Mouse (Mus musculus) hindbrain, embryonic 15.5 days (tissue): Measurements from ENCODE around the gene Anxa4. TPM values are rescaled to one million over a fixed set of nuclear protein-coding genes. Genes with fewer than 3 reads are reported as not detected.

Experiments used
- ATAC-seq: fragments of 200-750 bp; cut with Nextera tagmentation; 2 replicates; pipeline ENCODE4 v1.8.0; 2017; ENCODE audit warnings: low read depth, moderate number of reproducible peaks, moderate TSS enrichment; ENCODE audit not compliant: low FRiP score
- H3K27ac ChIP-seq: fragments of 300-500 bp; sonication (generic); replicated peaks from 2 replicates; pipeline ENCODE4 v1.5.1; 2015; ENCODE audit warnings: mild to moderate bottlenecking, inconsistent platforms
- H3K27me3 ChIP-seq: fragments of 300-500 bp; sonication (generic); 2 replicates; pipeline ENCODE4 v1.6.1; 2015; ENCODE audit warnings: control low read depth, inconsistent platforms
- H3K36me3 ChIP-seq: fragments of 300-500 bp; sonication (generic); 2 replicates; pipeline ENCODE4 v1.6.1; 2015; ENCODE audit warnings: control low read depth, inconsistent platforms
- H3K4me1 ChIP-seq: fragments of 300-500 bp; sonication (generic); replicated peaks from 2 replicates; pipeline ENCODE4 v1.6.1; 2015; ENCODE audit warnings: control low read depth, inconsistent platforms
- H3K4me2 ChIP-seq: fragments of 300-500 bp; sonication (generic); 2 replicates; pipeline ENCODE4 v1.6.1; 2015; ENCODE audit warnings: moderate library complexity, mild to moderate bottlenecking, inconsistent platforms
- H3K4me3 ChIP-seq: fragments of 300-500 bp; sonication (generic); 2 replicates; pipeline ENCODE4 v1.5.1; 2015; ENCODE audit warnings: mild to moderate bottlenecking, inconsistent platforms
- H3K9ac ChIP-seq: fragments of 300-500 bp; sonication (generic); 2 replicates; pipeline ENCODE4 v1.6.1; 2015; ENCODE audit warnings: inconsistent platforms
- H3K9me3 ChIP-seq: fragments of 300-500 bp; sonication (generic); 2 replicates; pipeline ENCODE4 v1.6.1; 2016; ENCODE audit warnings: control low read depth, inconsistent platforms
- WGBS: fragments of 180-500 bp; shearing (Covaris S2); methylation state at CpG from one replicate; pipeline ENCODE4 v1.1.7; 2015; 5-methylcytosine and 5-hydroxymethylcytosine counted together
- polyA plus RNA-seq: library from polyadenylated mRNA; unstranded; fragments of >200 nt; fragmentation: Nextera tagmentation; extraction: Ambion mirVana; gene quantifications from 2 replicates; pipeline ENCODE4 v1.2.1, GENCODE M21; 2015

Anxa4 gene
- polyA plus RNA-seq, 1 experiment from 2014 or later, result 4.6 TPM

DNA sequence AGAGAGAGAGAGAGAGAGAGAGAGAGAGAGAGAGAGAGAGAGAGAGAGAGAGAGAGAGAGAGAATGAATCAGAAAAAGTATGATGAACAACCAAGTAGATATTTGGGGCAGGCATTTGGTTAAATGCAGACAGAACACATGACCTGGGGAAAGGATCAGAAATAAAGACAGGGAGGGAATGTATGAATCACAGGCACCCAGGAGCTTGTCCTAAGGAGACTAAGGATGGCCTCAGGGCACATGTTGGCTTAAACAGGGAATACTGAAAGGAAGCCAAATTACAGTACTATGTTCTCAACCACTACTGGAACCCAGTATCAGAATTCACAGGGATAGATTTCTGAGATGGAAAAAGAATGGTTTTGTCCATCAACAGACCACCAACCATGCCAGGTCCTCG is 106.4 kb downstream of the Anxa4 start:
- no peak for ATAC-seq
- no peak overlapping the region for H3K4me2 ChIP-seq
- no peaks in the 10 kb centered on the region for H3K9me3 ChIP-seq
- H3K4me3 ChIP-seq, result no peak overlapping the region
- H3K9ac ChIP-seq, result no peak overlapping the region
- H3K27ac ChIP-seq, result no peak overlapping the region
- peaks cover 13% of the 10 kb centered on the region for H3K4me1 ChIP-seq
- H3K36me3 ChIP-seq, result peaks cover 32% of the 10 kb centered on the region
- 71% methylated on average over 1 of the region's 1 CpGs for WGBS
- no peaks in the 10 kb centered on the region for H3K27me3 ChIP-seq

Other genes starting within 250 kb of the Anxa4 start
- 0.76 and 1.00 TPM in 2 replicates for gene Asprv1, start 165.4 kb downstream of the Anxa4 start, polyA plus RNA-seq
- 18.5 and 18.7 TPM in 2 replicates for gene Mxd1, start 124.4 kb downstream of the Anxa4 start, polyA plus RNA-seq
- 84.6 and 94.0 TPM in 2 replicates for gene Snrnp27, start 109.1 kb downstream of the Anxa4 start, polyA plus RNA-seq
- 36.1 and 36.4 TPM in 2 replicates for gene Gmcl1, start 60.2 kb downstream of the Anxa4 start, polyA plus RNA-seq
- gene Aak1, start 55.9 kb upstream of the Anxa4 start, polyA plus RNA-seq, result 43.7 and 45.1 TPM in 2 replicates
- gene Nfu1, start 215.7 kb upstream of the Anxa4 start, polyA plus RNA-seq, result 138 and 141 TPM in 2 replicates
- 20.2 and 20.5 TPM in 2 replicates for gene Gfpt1, start 249.3 kb upstream of the Anxa4 start, polyA plus RNA-seq